Mouse (Mus musculus) forebrain, embryonic 16.5 days (tissue): ENCODE results near the gene Fgr. TPM values are rescaled to one million over a fixed set of nuclear protein-coding genes. Genes with fewer than 3 reads are reported as not detected.
A peak's percentile ranks its signal among the peaks of the same experiment; 100 is the strongest.
"Not testable (repeated sequence)": the region's sequence is repeated elsewhere in the genome, so short reads cannot be mapped to it uniquely, and the experiment has no call there.

ENCODE experiments used
- ATAC-seq: fragments of 200-750 bp; cut with Nextera tagmentation; 2 replicates; pipeline ENCODE4 v1.8.0; 2017; ENCODE audit warnings: mild to moderate bottlenecking, moderate library complexity
- H3K27ac ChIP-seq: fragments of 300-500 bp; sonication (generic); 2 replicates; pipeline ENCODE4 v1.5.1; 2014; ENCODE audit warnings: low read length, control low read depth
- H3K27me3 ChIP-seq: fragments of 300-500 bp; sonication (generic); replicated peaks from 2 replicates; pipeline ENCODE4 v1.6.1; 2014; ENCODE audit warnings: low read length; ENCODE audit not compliant: control insufficient read depth, insufficient read depth
- H3K36me3 ChIP-seq: fragments of 300-500 bp; sonication (generic); 2 replicates; pipeline ENCODE4 v1.6.1; 2014; ENCODE audit not compliant: control insufficient read depth, insufficient read depth
- H3K4me1 ChIP-seq: fragments of 300-500 bp; sonication (generic); replicated peaks from 2 replicates; pipeline ENCODE4 v1.6.1; 2014; ENCODE audit warnings: low read length; ENCODE audit not compliant: control insufficient read depth, insufficient read depth
- H3K4me2 ChIP-seq: fragments of 300-500 bp; sonication (generic); 2 replicates; pipeline ENCODE4 v1.6.1; 2014; ENCODE audit warnings: mild to moderate bottlenecking, low read length, control low read depth
- H3K4me3 ChIP-seq: fragments of 300-500 bp; sonication (generic); replicated peaks from 2 replicates; pipeline ENCODE4 v1.5.1; 2014; ENCODE audit warnings: mild to moderate bottlenecking, low read length, control low read depth
- H3K9ac ChIP-seq: fragments of 300-500 bp; sonication (generic); replicated peaks from 2 replicates; pipeline ENCODE4 v1.6.1; 2014; ENCODE audit warnings: low read depth, low read length, control low read depth
- H3K9me3 ChIP-seq: fragments of 300-500 bp; sonication (generic); 2 replicates; pipeline ENCODE4 v1.6.1; 2016; ENCODE audit warnings: low read length; ENCODE audit not compliant: control insufficient read depth
- WGBS: fragments of 180-500 bp; shearing (Covaris S2); extraction: QIAGEN DNeasy Blood & Tissue Kit; methylation state at CpG from one replicate; pipeline ENCODE4 v1.1.7; 2014; 5-methylcytosine and 5-hydroxymethylcytosine counted together
- polyA plus RNA-seq: library from polyadenylated mRNA; unstranded; fragments of >200 nt; fragmentation: Nextera tagmentation; extraction: Ambion mirVana; gene quantifications from 2 replicates; pipeline ENCODE4 v1.2.1, GENCODE M21; 2015

Fgr gene
- polyA plus RNA-seq, 1 experiment from 2014 or later: not detected

DNA sequence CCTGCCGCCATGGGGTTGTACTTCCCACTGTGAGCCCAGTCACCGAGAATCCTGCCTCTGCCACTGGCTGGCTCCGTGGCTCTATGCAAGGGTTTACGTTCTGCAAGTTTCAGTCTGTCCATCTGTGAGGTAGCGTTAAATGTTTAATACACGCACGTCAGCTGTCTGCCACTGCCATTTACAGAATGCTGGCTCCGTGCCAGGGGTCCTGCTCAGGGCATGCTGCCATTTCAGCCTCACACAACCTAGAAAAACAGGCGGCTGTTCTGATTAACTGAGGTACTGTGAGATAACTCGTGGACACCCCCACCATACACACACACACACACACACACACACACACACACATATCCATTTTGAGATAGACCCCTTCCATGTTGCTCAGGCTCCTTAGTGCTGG, 29.0 kb downstream of the Fgr start:
- no peaks in the 10 kb centered on the region for H3K9me3 ChIP-seq
- no peak overlapping the region for H3K9ac ChIP-seq
- no peak overlapping the region for H3K4me3 ChIP-seq
- H3K4me1 ChIP-seq: peaks cover 13% of the 10 kb centered on the region
- 12% methylated on average over 10 of the region's 10 CpGs for WGBS
- no peak overlapping the region for H3K4me2 ChIP-seq
- peaks cover 3% of the 10 kb centered on the region; the same call in 1 of the 2 replicates for H3K27me3 ChIP-seq
- H3K36me3 ChIP-seq: no peaks in the 10 kb centered on the region
- H3K27ac ChIP-seq: 0 out of 2 replicates have a peak overlapping the region, but pooled peaks have one; percentile 30
- ATAC-seq: no peak; the same call in 1 of the 2 replicates

DNA sequence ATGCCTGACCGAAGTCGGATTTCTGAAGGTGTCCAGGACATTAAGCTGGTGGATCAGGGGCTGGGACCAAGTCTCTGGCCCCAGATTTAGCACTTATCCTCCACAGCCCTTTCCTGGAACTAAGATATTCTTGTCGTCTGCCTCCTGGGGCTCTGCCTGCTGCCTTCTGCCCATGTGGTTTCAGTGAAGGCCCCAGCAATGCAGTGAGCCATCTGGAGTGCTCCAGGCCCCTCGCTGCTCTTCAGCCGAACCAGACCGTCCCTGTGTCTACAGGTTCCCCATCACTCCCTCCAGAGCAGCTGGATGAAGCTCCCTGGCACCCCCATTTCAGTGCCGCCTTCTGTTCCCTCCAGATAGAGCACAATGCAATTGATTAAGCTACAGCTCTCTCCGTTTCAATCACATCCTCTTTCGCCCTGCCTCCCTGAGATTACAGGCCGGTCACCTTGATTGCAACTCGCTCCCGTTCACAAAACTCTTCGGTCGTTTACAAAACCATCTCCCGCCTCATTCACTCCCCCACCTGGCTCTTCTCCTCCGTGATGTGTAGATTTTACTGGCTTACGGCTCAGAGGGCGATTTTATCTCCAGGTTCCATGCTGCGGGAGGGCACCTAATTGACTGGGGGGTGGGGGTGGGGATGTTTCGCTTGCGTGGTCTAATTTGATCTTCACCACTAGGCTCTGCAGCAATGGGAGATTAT, 29.6 kb downstream of the Fgr start:
- WGBS: 32% methylated on average over 21 of the region's 21 CpGs
- peak; percentile 62 for ATAC-seq
- H3K4me1 ChIP-seq: peaks cover 13% of the 10 kb centered on the region
- H3K4me3 ChIP-seq: no peak overlapping the region
- H3K9me3 ChIP-seq: no peaks in the 10 kb centered on the region
- H3K9ac ChIP-seq: no peak overlapping the region
- peaks cover 3% of the 10 kb centered on the region; the same call in 1 of the 2 replicates for H3K27me3 ChIP-seq
- H3K27ac ChIP-seq: 0 out of 2 replicates have a peak overlapping the region, but pooled peaks have one; percentile 30
- H3K4me2 ChIP-seq: no peak overlapping the region
- no peaks in the 10 kb centered on the region for H3K36me3 ChIP-seq

DNA sequence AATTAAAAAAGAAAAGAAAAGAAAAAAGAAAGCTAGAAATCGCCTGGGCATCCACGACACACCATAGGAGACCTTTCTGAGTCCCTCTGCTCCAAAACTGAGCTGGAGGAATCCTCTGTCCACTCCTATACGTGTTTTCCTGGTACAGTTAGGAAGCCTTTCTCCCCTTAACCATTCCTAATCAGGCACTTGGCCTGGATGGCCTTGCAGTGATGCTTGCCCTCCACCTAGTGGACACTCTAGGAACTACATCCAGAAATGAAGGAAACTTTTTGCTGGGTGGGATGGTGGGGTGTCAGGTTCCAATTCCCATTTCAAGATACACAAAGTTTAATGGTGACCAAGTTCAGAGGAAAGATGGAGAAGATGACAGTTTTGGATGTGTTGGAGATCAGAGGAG, 31.3 kb downstream of the Fgr start:
- Histone ChIP-seq H3K9me3 (no peaks in the 10 kb centered on the region), H3K9ac (no peak overlapping the region), H3K27ac (no peak overlapping the region), H3K4me3 (no peak overlapping the region), H3K4me2 (no peak overlapping the region), H3K4me1 (peaks cover 13% of the 10 kb centered on the region), H3K27me3 (peaks cover 8% of the 10 kb centered on the region), H3K36me3 (no peaks in the 10 kb centered on the region)
- peak; percentile 27; the same call in 1 of the 2 replicates for ATAC-seq
- WGBS: 5% methylated on average over 3 of the region's 3 CpGs

DNA sequence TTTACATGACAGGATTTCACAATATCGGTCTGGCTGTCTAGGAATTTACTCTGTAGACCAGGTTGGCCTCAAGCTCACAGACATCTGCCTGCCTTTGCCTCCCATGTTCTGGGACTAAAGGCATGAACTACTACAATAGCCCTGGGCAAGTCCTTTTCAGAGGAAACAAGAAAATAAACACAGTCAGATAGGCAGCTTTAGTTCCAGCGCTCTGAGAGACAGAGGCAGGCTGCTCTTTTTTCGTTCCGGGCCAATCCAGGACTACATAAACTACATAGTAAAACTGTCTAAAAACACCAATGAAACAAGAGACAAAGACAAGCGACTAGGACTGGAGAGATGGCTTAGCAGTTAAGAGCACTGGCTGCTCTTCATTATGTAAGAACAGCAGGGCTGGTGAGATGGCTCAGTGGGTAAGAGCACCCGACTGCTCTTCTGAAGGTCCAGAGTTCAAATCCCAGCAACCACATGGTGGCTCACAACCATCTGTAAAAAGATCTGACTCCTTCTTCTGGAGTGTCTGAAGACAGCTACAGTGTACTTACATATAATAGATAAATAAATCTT, 32.1 kb downstream of the Fgr start:
- not testable (repeated sequence) for H3K4me3 ChIP-seq, H3K27ac ChIP-seq, H3K9ac ChIP-seq, ATAC-seq, H3K36me3 ChIP-seq, H3K4me2 ChIP-seq, H3K9me3 ChIP-seq
- H3K27me3 ChIP-seq: peaks cover 13% of the 10 kb centered on the region
- peaks cover 18% of the 10 kb centered on the region for H3K4me1 ChIP-seq
- 63% methylated on average over 6 of the region's 6 CpGs for WGBS

DNA sequence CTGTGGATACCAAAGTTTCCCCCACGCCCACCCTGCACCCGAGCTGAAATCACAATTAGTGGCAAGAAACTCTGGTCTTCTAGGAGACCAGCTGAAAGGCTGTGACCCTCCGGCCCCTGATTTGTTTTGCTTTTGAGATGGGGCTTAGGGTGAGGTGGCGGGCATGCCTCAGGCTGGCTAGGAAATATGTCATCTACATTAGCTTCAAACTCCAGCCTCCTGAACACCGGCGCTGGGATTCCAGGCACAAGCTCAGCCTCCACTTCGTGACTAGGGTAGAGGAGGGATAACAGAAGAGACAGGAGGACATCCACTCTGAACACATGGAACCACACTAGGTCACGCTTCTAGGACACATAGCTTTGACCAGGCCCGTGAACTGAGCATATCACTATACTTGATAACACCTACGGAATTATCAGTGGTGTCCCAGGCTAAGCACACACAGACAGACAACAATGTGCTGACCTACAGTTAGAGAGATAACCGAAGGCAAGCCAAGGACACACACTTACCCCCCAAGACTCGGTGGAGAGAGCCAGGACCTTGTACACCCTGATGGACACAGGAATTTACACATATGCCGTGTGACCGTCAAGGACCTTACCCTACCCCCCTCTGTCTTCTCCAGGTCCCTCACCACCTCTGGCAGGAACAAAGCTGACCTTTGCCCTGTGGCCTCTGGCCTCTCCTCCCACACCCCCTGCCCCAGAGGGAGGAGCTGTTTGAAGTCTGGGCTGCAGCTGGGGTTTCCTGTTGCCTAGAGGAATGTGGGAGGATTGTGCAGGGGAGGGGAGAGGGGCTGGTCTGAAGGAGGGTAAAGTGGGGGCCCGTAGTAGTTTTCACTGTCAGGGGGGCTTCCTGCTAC, 33.9 kb downstream of the Fgr start:
- no peaks in the 10 kb centered on the region for H3K36me3 ChIP-seq
- H3K9me3 ChIP-seq: no peaks in the 10 kb centered on the region
- no peak overlapping the region for H3K4me3 ChIP-seq
- no peak overlapping the region for H3K27ac ChIP-seq
- peaks cover 18% of the 10 kb centered on the region for H3K4me1 ChIP-seq
- WGBS: 51% methylated on average over 15 of the region's 15 CpGs
- ATAC-seq: no peak
- H3K27me3 ChIP-seq: peaks cover 13% of the 10 kb centered on the region
- no peak overlapping the region for H3K9ac ChIP-seq
- no peak overlapping the region for H3K4me2 ChIP-seq

DNA sequence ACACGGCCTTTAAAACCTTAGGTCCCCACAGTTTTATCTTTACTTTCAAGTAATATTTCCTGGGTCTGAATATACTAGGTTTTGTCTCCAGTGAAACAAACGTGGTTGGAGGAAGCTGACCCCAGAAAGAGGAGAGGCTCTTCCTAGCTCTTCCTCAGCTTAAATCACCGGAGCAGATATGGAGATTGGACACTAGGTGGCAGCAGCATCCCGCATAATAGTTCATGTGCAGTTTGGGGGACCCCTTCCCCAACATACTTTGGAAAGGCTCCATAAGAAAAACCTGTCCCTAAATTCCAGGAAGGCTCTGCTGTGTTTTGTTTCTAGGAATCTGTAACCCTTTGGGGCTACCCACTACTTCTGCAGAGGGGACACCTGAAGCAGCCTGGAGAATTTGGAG, 35.2 kb downstream of the Fgr start:
- no peak overlapping the region for H3K4me2 ChIP-seq
- H3K27me3 ChIP-seq: peaks cover 13% of the 10 kb centered on the region
- H3K27ac ChIP-seq: no peak overlapping the region
- no peaks in the 10 kb centered on the region for H3K9me3 ChIP-seq
- no peak overlapping the region for H3K9ac ChIP-seq
- no peak for ATAC-seq
- 2% methylated on average over 4 of the region's 4 CpGs for WGBS
- H3K4me3 ChIP-seq: no peak overlapping the region
- H3K4me1 ChIP-seq: peaks cover 19% of the 10 kb centered on the region
- no peaks in the 10 kb centered on the region for H3K36me3 ChIP-seq

DNA sequence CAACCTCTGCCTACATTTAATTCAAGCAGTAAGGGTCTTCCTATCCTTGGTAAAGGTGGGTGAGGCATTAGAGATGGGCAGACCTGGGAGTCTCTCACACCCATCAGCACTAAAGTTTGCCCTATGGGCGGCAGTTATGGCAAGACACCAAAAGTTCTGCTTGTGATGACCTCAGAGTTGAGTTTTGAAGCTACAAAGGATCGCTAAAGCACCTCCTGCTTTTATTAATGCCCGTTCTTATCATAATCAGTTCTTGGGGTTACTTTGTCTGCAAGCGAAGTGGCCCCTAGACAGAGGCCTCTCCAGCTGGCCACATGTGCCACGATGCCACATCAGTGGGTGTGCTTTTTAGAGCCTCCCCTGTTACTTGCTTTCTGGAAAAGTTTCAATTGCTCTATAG, 35.8 kb downstream of the Fgr start:
- Histone ChIP-seq H3K4me3 (no peak overlapping the region), H3K36me3 (no peaks in the 10 kb centered on the region)

DNA sequence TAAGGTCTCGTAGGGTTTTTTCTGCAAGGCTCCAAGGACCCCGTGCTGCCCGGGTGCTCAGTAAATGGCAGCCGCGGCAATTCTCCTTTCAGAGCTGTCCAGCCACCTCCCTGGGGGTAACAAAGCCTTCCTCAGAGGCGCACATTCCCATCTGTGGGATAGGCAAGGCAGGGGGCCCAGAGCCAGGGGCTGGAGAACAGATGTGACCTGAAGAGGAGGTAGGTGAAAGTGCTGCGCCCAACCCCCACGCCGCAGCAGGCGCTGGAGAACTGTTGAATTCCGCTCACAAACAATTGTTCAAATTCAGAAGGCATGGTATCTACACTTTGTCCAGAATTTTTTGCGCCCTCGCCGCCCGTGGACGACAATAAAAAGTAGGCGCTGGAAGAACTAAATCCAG, 36.7 kb downstream of the Fgr start:
- Histone ChIP-seq H3K27ac (no peak overlapping the region), H3K9ac (no peak overlapping the region), H3K4me1 (peaks cover 34% of the 10 kb centered on the region), H3K36me3 (no peaks in the 10 kb centered on the region), H3K4me3 (peak overlapping the region; percentile 93), H3K9me3 (no peaks in the 10 kb centered on the region), H3K4me2 (peak overlapping the region; percentile 76), H3K27me3 (peaks cover 13% of the 10 kb centered on the region)
- WGBS: under 1% methylated on average over 17 of the region's 17 CpGs
- ATAC-seq: no peak

More for the DNA sequence above, 35.8 kb downstream of the Fgr start:
- Histone ChIP-seq H3K9ac (no peak overlapping the region), H3K27me3 (peaks cover 13% of the 10 kb centered on the region), H3K9me3 (no peaks in the 10 kb centered on the region), H3K27ac (no peak overlapping the region), H3K4me1 (peaks cover 25% of the 10 kb centered on the region), H3K4me2 (no peak overlapping the region)
- no peak for ATAC-seq
- WGBS: 66% methylated on average over 5 of the region's 5 CpGs
